In the genomic region with DNA sequence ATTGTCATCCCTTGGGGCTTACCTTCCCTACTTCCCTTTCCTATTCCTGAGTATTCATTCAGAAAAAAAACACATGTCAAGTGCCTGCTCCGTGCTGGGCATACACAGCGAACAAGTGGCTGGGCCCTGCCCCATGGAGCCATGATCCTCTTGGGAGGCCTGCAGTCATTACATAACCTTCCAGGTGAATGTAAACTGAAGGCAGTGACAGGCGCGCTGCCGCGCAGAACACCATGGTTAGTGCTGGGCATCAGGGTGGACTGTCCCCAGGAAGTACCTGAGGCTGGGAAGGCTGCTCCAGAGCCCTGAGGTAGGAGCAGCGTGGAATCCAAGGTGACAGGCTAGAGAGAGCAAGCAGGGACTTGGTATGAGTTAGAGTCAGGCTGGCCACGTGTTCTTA, we compare ENCODE assay signal across 7 mouse cellular contexts.
"Had no signal": no experiment of that assay in that cellular context is flagged by ENCODE, and none has a peak within 500 bp of the region (broad histone marks: within the 10 kb centered on the region; RNA-seq: fewer than 3 reads in every experiment).

No protein-coding gene starts in this region.

- H3K9me3 ChIP-seq: limb, embryonic 10.5 days; liver, embryonic 15.5 days; lung, embryonic 15.5 days; midbrain, embryonic 13.5 days had no signal

- DNase-seq: right cerebral cortex, postnatal 25 days; thymus, postnatal 36 days had no signal

- H3K4me3 ChIP-seq: layer of hippocampus, adult 2 months; limb, embryonic 10.5 days; liver, embryonic 15.5 days; lung, embryonic 15.5 days; midbrain, embryonic 13.5 days had no signal

- H3K36me3 ChIP-seq: limb, embryonic 10.5 days; liver, embryonic 15.5 days; lung, embryonic 15.5 days; midbrain, embryonic 13.5 days had no signal

- H3K27ac ChIP-seq: layer of hippocampus, adult 2 months; limb, embryonic 10.5 days; liver, embryonic 15.5 days; lung, embryonic 15.5 days; midbrain, embryonic 13.5 days had no signal

- H3K4me1 ChIP-seq: limb, embryonic 10.5 days; liver, embryonic 15.5 days had no signal
